Mouse (Mus musculus) heart, adult 2 months (tissue): ENCODE measurements around the gene Fig4.

Experiments
- CTCF ChIP-seq: fragments of 200-600 bp; IDR thresholded peaks from 2 replicates; pipeline ENCODE4 v1.8.1; 2022; ENCODE audit warnings: antibody characterized with exemption, mild to moderate bottlenecking, moderate library complexity
- EP300 ChIP-seq: fragments of 200-500 bp; IDR thresholded peaks from 2 replicates; pipeline ENCODE4 v1.6.1; 2011; ENCODE audit warnings: low read depth, low read length, control low read depth; ENCODE audit not compliant: insufficient read depth
- POLR2A ChIP-seq: fragments of 200-500 bp; IDR thresholded peaks from 2 replicates; pipeline ENCODE4 v1.6.1; 2011; ENCODE audit warnings: mild to moderate bottlenecking, low read depth, low read length, control low read depth; ENCODE audit not compliant: insufficient read depth

DNA sequence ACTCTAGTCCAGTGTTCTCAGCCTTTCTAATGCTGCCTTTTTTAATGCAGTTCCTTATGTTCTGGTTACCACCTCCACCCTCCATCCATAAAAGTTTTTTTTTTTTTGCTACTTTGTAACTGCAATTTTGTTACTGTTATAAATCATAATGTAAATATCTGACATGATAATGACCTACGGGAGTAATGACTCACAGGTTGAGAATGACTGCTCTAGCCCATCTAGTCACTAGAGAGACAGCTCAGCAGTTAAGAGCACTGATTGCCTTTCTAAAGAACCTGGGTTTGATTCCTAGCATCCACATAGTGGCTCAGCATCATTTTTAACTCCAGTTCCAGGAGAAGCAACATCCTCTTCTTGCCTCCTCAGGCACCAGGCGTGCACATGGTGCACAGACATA lies 21.0 kb downstream of the Fig4 start:
- TF ChIP-seq EP300 (no peak), CTCF (no peak), POLR2A (no peak)
